Mouse (Mus musculus) mouse trophoblast stem cell (cell line): ENCODE measurements around the gene Rbm47.

Experiments
- in situ Hi-C, 2 experiments: fragments of 300-500 bp; cut with MseI, MboI; formaldehyde crosslinking; loops; 2 replicates in 1 of 2; 3 replicates in 1 of 2; pipeline ENCODE4 v1.15.1; 2025

The Rbm47 gene

GRCm38 (mm10) chr5:66125418-66125817 is 47.5 kb downstream of the Rbm47 start:
- in situ Hi-C loops = no loop called here

DNA sequence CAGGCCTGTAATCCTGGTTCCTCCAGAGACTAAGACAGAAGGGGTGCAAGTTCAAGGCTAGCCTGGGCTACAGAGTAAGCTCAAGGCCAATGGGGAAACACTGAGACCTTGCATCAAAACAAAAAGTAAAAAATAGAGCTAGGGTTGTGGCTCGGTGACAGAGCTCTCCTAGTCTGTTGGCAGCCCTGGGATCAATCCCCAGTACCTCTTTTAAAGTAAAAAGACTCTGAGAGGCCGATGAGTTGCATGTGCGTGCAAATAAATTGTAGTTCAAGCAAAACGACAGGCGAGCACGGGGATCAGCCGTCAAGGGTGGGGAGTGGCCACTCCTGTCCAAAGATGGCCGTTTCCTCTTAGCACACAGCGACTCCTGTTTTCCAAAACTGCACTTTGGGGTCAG is 48.0 kb downstream of the Rbm47 start:
- in situ Hi-C loops = no loop called here

- in situ Hi-C loops = no loop called here
Observed at GRCm38 (mm10) chr5:66124089-66124400, 48.9 kb downstream of the Rbm47 start.

- in situ Hi-C loops = no loop called here
Observed at GRCm38 (mm10) chr5:66123295-66124088, 49.4 kb downstream of the Rbm47 start.

GRCm38 (mm10) chr5:66121255-66121654 is 51.7 kb downstream of the Rbm47 start:
- in situ Hi-C loops = no loop called here

DNA sequence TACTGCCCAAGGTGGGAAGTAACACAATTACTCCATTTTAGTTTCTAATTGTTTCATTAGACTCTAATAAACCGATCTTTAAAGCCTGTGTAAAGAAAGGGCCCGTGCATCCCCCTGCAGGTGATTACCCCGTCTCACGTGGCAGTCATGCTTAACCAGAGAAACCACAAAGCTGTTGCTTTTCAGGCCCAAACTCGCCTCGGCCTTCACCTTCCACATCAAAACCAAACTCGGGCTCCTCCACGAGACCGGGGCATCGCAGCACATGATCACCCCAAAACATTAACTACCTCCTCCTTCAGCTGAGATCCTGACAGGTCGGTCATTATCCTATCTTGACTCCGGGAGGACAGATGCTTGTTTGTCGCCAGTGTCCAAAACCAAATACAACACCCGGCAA is 58.2 kb downstream of the Rbm47 start:
- in situ Hi-C loops = no loop called here

DNA sequence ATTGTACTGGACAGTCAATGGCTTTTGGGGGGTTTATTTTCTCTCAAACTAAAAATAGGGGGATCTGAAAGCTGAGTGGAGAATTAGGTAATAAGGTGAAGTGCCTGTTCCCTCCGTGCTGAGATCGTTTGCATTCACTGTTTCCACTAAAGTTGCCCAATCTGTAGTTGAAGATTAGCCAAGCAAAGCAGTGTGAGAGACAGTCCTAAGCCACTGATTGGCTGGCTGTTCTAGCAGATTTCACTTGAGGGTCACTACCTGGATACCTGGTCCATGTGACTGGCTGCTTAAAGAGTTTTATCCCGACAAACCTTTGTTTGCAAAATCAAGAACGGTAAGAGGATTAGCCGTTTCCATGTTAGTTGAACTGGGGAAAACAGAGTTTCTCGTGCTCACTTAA is 58.7 kb downstream of the Rbm47 start:
- in situ Hi-C loops = no loop called here

GRCm38 (mm10) chr5:66112059-66112458 is 60.9 kb downstream of the Rbm47 start:
- in situ Hi-C loops = no loop called here

DNA sequence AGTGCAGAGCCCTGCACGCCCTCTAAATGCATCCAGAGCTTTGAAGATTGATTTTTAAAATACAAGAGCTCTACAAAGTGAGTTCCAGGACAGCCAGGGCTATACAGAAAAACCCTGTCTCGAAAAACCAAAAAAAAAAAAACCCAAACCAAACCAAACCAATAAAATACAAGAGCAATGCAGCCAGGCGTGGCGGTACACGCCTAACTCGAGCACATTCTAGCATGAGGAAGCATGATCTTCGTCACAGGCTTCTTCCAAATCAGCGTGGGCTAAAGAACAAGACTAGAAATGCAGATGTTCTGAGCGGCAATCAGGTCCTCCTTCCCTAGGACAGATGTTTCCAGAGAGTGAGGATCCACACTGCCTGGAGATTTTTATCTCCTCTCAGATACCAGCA is 66.5 kb downstream of the Rbm47 start:
- in situ Hi-C loops = no loop called here

DNA sequence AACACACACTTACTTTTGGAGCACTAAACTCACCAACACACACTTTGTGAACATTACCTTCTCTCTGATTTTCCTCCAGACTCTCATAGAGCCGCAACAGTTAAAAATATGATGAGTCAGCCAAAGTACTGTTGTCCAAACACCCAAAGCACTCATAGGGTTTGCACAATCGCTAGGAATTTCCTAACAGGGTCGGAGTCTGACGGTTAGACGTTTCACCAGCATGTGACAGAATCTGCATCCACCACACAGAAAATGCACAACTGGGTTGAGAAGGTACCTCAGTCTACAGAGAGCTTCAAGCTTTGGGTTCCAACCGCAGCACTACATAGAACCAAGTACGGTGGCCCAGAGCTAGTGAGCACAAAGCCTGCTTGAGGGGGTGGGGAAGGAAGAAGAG is 67.0 kb downstream of the Rbm47 start:
- in situ Hi-C loops = no loop called here

DNA sequence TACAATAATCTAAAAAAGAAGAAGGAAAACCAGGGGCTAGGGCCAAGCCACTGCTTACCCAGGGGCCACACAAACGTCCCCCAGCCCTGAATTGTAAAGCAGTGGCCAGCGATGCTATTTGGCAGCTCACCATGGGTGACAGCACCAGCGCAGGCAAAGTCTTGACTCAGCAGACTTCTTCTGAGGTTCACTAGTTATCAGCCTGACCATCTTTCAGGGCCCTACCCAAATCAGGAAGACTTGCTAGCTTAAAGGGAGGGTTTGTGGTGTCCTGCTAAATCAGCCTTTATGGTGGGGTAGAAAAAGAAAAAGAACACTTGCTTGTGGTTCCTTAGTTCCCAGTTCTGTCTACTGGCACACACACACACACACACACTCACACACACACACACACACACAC is 67.6 kb downstream of the Rbm47 start:
- in situ Hi-C loops = no loop called here

DNA sequence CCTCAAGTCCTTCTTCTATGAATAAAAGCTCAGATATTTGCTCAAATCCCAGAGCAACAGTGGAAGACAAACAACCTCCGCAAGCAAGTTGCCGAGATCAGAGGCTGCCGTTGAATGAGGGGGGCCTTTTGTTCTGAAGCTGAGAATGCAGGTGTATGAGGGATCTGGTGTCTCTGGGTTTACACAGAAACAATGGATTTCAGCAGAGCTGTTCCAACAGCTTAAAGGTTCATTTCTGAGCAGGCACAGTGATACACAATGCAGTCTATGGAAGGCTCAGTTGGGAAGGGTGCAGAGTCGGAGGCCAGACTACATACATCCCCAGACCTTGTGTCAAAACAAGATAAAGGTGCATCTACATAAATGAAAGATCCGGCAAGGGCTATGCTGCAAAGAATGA is 69.5 kb downstream of the Rbm47 start:
- in situ Hi-C loops = no loop called here

- in situ Hi-C loops = no loop called here
Observed at GRCm38 (mm10) chr5:66102821-66103220, 70.1 kb downstream of the Rbm47 start.

DNA sequence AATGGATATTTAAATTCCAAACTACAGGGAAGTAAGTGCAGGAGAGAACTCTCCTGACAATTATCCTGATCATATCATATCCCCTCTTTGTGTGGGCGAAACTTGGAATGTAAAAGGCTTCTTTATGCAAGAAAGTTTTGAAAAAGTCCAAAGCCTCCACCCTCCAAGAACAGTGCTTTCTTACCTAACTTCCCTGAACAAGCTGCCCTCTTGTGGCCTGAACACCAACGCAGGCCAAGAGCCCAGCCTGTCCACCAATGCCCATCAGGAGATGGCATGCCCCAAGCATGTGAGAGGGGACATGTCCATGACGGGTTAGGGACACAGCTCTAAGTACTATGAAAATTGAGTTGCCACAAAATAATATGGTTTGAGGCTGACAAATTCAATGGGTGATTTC is 71.3 kb downstream of the Rbm47 start:
- in situ Hi-C loops = no loop called here

GRCm38 (mm10) chr5:66100322-66100721 is 72.6 kb downstream of the Rbm47 start:
- in situ Hi-C loops = no loop called here

DNA sequence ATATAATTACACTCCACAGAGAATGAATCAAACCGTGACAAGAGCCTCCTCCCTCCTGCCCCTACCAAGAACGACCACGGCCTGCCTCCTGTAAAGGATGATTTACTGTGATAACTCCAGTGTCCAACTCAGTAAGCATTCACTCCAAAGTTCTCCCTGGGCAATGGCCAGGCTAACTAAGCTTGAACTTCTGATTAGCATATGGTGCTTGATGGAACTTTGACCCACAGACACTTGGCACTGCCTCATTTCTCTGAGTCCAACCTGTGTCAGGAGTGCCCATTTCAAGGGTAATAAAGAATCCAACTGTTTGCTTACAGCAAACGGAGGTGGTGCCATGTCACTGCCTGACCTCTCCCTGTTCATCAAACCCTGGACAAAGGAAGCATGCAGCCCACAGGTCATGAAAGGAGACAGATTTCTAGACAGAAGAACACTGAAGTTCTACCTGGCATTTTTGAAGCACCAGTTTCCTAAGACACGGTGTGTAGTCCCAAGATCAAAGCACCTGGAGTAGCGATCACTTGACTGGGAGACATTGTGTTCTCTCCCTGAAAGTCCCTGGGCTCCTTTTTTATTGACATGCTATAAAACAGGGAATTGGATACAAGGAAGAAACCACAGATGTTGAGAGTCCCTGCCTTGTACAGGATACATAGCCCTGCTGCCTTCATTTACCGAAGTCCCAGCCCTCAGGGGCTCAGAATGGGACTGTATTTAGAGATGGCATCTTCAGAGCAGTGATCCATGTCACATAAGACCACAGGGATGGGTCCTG is 74.6 kb downstream of the Rbm47 start:
- in situ Hi-C loops = no loop called here

DNA sequence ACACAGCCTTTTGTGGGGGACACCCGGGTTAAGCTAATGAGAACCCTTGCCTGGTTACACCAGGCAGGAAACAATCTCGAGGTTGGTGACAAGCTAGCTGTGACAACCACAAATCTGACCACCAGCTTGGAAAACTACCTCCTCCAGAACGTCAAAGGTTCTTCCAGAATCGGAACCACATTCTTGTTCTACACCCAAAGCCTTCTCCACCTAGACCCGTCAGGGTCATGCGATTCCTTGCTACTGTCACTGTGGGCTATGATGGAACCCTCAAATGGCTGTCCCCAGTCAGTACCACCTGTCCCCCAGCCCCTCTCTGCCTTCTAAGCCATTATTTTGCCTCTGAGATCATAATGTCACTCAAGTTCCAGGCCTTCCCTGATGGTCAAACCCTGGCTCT is 76.8 kb downstream of the Rbm47 start:
- in situ Hi-C loops = no loop called here

DNA sequence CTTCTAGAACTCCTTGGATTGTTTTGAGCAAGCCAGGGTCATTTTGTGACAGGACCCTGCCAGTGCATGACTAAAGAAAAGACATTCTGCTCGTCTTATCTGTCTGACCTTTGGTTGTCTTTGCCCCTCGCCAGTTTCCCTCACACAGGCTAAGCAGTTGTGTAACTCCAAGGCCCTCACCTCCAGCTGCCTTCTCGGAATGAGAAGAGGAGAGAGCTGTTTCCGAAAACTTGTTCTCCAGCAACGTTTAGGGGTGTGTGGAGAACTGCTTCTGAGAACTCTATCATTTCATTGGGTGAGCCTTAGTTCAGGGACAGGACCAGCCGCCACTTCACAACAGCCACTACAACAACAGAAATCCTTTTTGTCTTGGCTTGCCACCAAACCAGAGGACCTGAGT is 77.8 kb downstream of the Rbm47 start:
- in situ Hi-C loops = no loop called here

DNA sequence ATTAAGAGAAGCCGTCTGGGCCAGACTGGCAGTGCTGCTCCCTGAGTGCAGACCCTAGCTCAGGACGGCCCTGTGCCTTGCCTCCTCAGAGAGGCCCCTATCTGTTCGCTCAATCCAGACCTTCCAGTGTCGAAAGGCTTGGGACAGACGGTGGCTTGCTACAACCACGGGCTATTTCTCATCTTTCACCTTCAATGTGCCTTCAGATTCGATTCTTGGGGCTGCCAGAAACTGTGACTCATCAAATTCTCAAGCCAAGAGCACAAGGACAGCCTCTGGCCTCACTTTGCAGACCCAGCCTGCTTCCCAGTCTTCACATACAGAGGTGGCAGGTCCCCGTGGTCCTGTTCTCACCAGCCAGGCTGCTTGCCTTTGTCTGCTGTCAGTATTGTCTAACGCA is 82.9 kb downstream of the Rbm47 start:
- in situ Hi-C loops = no loop called here

- in situ Hi-C loops = no loop called here
Observed at GRCm38 (mm10) chr5:66089600-66089999, 83.3 kb downstream of the Rbm47 start.

DNA sequence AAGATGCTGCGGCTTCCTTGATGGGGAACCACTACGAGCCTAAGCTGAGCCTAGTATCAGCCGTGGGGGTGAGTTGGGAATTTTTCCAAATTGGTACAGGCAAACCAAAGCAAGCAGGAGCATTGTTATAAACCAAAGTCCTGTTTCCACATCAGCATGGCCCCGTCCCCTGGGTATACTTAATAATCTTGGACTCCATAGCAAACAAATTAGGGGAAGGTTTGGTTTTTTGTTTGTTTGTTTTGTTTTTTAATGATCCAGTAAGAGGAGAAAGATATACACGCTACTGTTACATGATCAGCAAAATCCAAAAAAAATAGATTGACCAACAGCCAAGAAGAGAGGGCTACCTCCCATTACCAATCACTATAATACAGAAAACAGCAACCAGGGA is 84.0 kb downstream of the Rbm47 start:
- in situ Hi-C loops = no loop called here

GRCm38 (mm10) chr5:66088247-66088901 is 84.5 kb downstream of the Rbm47 start:
- in situ Hi-C loops = no loop called here

DNA sequence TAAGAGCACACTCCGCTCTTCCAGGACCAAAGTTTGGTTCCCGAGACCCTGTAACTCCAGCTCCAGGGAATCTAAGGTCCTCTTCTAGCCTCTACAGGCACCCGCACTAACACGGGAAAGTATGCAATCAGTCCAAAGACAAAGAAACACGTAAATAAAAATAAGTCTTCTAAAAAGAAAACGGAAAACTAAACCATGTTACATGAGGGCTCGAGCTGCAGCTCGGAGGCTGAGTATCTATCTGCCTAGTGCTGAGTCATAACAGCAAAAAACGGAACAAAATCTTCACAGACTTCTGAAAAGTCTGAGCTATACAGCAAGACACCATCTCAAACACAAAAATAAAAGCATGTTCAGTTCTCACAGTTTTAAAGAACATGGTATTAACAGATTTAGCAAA is 86.0 kb downstream of the Rbm47 start:
- in situ Hi-C loops = no loop called here
